Mouse (Mus musculus): Measurements from ENCODE around the gene Olfr1164. TPM values are rescaled to one million over a fixed set of nuclear protein-coding genes. Genes with fewer than 3 reads are reported as not detected.

Olfr1164 gene
- polyA plus RNA-seq (2012), result not detected in 2 replicates

GRCm38 (mm10) chr2:88093866-88094265 is at the start of gene Olfr1164:
Gene Olfr1164 (minus strand): TSS chr2:88093966.

GRCm38 (mm10) chr2:88128172-88128571 is 34.4 kb upstream of the Olfr1164 start, which contains the start of gene Olfr1166:
Gene Olfr1166 (minus strand): TSS chr2:88128272.

DNA sequence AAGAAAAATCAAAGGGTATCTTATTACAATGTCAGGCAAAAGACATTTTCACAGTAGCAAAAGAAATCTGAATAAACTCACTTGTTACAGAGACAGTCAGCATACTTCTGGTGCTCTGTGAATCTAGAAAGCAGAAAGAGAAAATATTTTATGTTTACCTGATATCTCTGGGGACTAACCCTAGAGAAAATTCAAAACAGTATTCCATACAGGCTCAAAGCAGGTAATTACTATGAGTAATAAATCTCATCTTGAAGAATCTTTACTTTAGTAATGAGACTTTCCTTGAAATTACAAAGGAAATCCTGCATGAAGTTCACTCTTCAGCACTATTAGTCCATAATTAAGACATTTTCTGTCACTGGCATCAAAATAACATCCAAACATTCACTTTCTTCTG is 22.0 kb downstream of the Olfr1164 start, which contains the start of gene Olfr1163:
Olfr1163 (minus strand) TSS at position 101 of the 400 bp plus-strand sequence.

DNA sequence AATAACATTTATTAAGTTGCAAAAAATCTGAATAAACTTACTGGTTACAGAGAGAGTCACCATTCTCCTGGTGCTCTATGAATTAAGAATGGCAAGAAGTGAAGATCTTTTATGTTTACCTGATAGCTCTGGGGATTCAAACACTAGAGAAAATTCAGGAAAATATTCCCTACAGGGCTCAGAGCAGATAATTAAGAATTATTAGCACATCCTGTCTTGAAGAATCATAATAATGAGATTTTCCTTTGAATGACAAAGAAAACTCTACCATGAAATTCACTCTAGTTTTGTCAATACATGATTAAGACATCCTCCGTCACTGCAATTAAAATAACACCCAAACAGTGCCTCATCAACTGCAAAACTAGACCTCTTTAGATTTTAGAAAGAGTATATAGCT is 42.7 kb downstream of the Olfr1164 start, which contains the start of gene Olfr1162:
Olfr1162 (minus strand) TSS at position 101 of the 400 bp plus-strand sequence.

Other genes with a start within 250 kb of the Olfr1164 start
- not detected in 2 replicates for gene Olfr1150-ps1, start 250.0 kb downstream of the Olfr1164 start, polyA plus RNA-seq (2012)
- gene Olfr1151, start 238.1 kb downstream of the Olfr1164 start, polyA plus RNA-seq (2012), result not detected in 2 replicates
- 0.01 TPM in 1 of 2 replicates, not detected in the other for gene Olfr1152, start 227.5 kb downstream of the Olfr1164 start, polyA plus RNA-seq (2012)
- gene Olfr1153, start 199.0 kb downstream of the Olfr1164 start, polyA plus RNA-seq (2012), result not detected in 2 replicates
- not detected in 2 replicates for gene Olfr1154, start 188.8 kb downstream of the Olfr1164 start, polyA plus RNA-seq (2012)
- not detected in 2 replicates for gene Olfr1155, start 148.8 kb downstream of the Olfr1164 start, polyA plus RNA-seq (2012)
- not detected in 2 replicates for gene Olfr1156, start 140.9 kb downstream of the Olfr1164 start, polyA plus RNA-seq (2012)
- gene Olfr1157, start 125.7 kb downstream of the Olfr1164 start, polyA plus RNA-seq (2012), result not detected in 2 replicates
- not detected in 2 replicates for gene Olfr74, start 119.3 kb downstream of the Olfr1164 start, polyA plus RNA-seq (2012)
- not detected in 2 replicates for gene Olfr1158, start 103.9 kb downstream of the Olfr1164 start, polyA plus RNA-seq (2012)
- not detected in 2 replicates for gene Olfr1160, start 85.7 kb downstream of the Olfr1164 start, polyA plus RNA-seq (2012)
- not detected in 2 replicates for gene Olfr1161, start 71.2 kb downstream of the Olfr1164 start, polyA plus RNA-seq (2012)
- not detected in 2 replicates for gene Olfr73, start 56.3 kb downstream of the Olfr1164 start, polyA plus RNA-seq (2012)
- gene Olfr1162, start 42.8 kb downstream of the Olfr1164 start, polyA plus RNA-seq (2012), result not detected in 2 replicates
- gene Olfr1163, start 22.1 kb downstream of the Olfr1164 start, polyA plus RNA-seq (2012), result not detected in 2 replicates
- not detected in 2 replicates for gene Olfr1166, start 34.3 kb upstream of the Olfr1164 start, polyA plus RNA-seq (2012)
- not detected in 2 replicates for gene Olfr1167, start 61.2 kb upstream of the Olfr1164 start, polyA plus RNA-seq (2012)
- not detected in 2 replicates for gene Olfr1168, start 87.9 kb upstream of the Olfr1164 start, polyA plus RNA-seq (2012)
- not detected in 2 replicates for gene Olfr1170, start 134.4 kb upstream of the Olfr1164 start, polyA plus RNA-seq (2012)
- not detected in 2 replicates for gene Olfr1173, start 185.9 kb upstream of the Olfr1164 start, polyA plus RNA-seq (2012)
- gene Olfr1174-ps, start 221.2 kb upstream of the Olfr1164 start, polyA plus RNA-seq (2012), result not detected in 2 replicates
- gene Olfr1175-ps, start 233.2 kb upstream of the Olfr1164 start, polyA plus RNA-seq (2012), result not detected in 2 replicates
- gene Olfr1176, start 242.8 kb upstream of the Olfr1164 start, polyA plus RNA-seq (2012), result not detected in 2 replicates